Mouse (Mus musculus) embryonic facial prominence, embryonic 11.5 days (tissue): ENCODE results near the gene Armc12. TPM values are rescaled to one million over a fixed set of nuclear protein-coding genes. Genes with fewer than 3 reads are reported as not detected.
A peak's percentile ranks its signal among the peaks of the same experiment; 100 is the strongest.

ENCODE experiments used
- ATAC-seq: fragments of 200-750 bp; cut with Nextera tagmentation; replicated peaks from 2 replicates; pipeline ENCODE4 v1.8.0; 2017; ENCODE audit warnings: low read depth; ENCODE audit not compliant: insufficient number of reproducible peaks, low FRiP score, low TSS enrichment
- DNase-seq: peaks from one replicate; pipeline ENCODE4 v3.0.0-alpha.2; 2015; ENCODE audit warnings: low spot score
- H3K27ac ChIP-seq: fragments of 300-500 bp; sonication (generic); replicated peaks from 2 replicates; pipeline ENCODE4 v1.5.1; 2014; ENCODE audit warnings: mild to moderate bottlenecking, low read depth, low read length, control low read depth
- H3K27me3 ChIP-seq: fragments of 300-500 bp; sonication (generic); 2 replicates; pipeline ENCODE4 v1.6.1; 2014; ENCODE audit warnings: mild to moderate bottlenecking, low read length, moderate library complexity, mixed read lengths; ENCODE audit not compliant: control insufficient read depth, insufficient read depth
- H3K36me3 ChIP-seq: fragments of 300-500 bp; sonication (generic); replicated peaks from 2 replicates; pipeline ENCODE4 v1.6.1; 2014; ENCODE audit warnings: low read depth, mild to moderate bottlenecking, low read length, moderate library complexity, mixed read lengths; ENCODE audit not compliant: control insufficient read depth, insufficient read depth
- H3K4me1 ChIP-seq: fragments of 300-500 bp; sonication (generic); 2 replicates; pipeline ENCODE4 v1.6.1; 2014; ENCODE audit warnings: low read length, mixed read lengths; ENCODE audit not compliant: control insufficient read depth, insufficient read depth
- H3K4me2 ChIP-seq: fragments of 300-500 bp; sonication (generic); 2 replicates; pipeline ENCODE4 v1.6.1; 2014; ENCODE audit warnings: low read depth, mild to moderate bottlenecking, control low read depth, low read length, moderate library complexity
- H3K4me3 ChIP-seq: fragments of 300-500 bp; sonication (generic); 2 replicates; pipeline ENCODE4 v1.5.1; 2014; ENCODE audit warnings: low read depth, low read length, control low read depth
- H3K9ac ChIP-seq: fragments of 300-500 bp; sonication (generic); replicated peaks from 2 replicates; pipeline ENCODE4 v1.6.1; 2014; ENCODE audit warnings: mild to moderate bottlenecking, control low read depth, low read length
- H3K9me3 ChIP-seq: fragments of 300-500 bp; sonication (generic); replicated peaks from 2 replicates; pipeline ENCODE4 v1.6.1; 2016; ENCODE audit warnings: mild to moderate bottlenecking, low read length, inconsistent platforms, mixed read lengths; ENCODE audit not compliant: control insufficient read depth
- WGBS: fragments of 180-500 bp; shearing (Covaris S2); extraction: QIAGEN DNeasy Blood & Tissue Kit; methylation state at CpG from one replicate; pipeline ENCODE4 v1.1.7; 2014; 5-methylcytosine and 5-hydroxymethylcytosine counted together
- polyA plus RNA-seq: library from polyadenylated mRNA; unstranded; fragments of >200 nt; fragmentation: Nextera tagmentation; extraction: Ambion mirVana; gene quantifications from 2 replicates; pipeline ENCODE4 v1.2.1, GENCODE M21; 2014

Armc12 gene
- not detected in 2 replicates for polyA plus RNA-seq

DNA sequence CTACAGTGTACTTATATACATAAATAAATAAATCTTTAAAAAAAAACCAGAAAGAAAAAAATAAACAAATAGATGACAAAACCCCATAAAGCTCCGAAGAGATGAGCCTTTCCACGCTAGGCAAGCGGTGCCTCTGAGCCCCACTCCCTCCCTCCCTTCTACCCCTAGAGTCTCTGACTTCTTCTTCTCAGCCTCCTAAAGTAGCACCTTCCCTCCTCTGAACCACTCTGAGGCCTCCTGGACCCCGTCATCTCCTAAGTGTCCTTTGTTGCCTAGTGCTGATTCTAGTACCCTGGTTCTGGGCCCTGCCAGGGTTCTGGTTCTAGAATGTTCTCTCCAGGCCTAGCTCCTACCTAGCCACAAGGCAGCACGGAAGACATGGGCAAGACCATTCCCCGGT is at the start of gene Armc12:
TSS of gene Armc12 (plus strand) at position 301 of the 400 bp plus-strand sequence.
- 83% methylated on average over 6 of the region's 6 CpGs for WGBS
- H3K9ac ChIP-seq: no peak within 1 kb of the TSS
- H3K4me2 ChIP-seq: no peak within 1 kb of the TSS
- no peaks in the 10 kb centered on the region for H3K36me3 ChIP-seq
- ATAC-seq (no peak), DNase-seq (no peak)
- H3K4me1 ChIP-seq: peaks cover 2% of the 10 kb centered on the region; the same call in 1 of the 2 replicates
- H3K9me3 ChIP-seq: no peaks in the 10 kb centered on the region
- no peak within 1 kb of the TSS for H3K27ac ChIP-seq
- no peaks in the 10 kb centered on the region for H3K27me3 ChIP-seq
- no peak within 1 kb of the TSS for H3K4me3 ChIP-seq

DNA sequence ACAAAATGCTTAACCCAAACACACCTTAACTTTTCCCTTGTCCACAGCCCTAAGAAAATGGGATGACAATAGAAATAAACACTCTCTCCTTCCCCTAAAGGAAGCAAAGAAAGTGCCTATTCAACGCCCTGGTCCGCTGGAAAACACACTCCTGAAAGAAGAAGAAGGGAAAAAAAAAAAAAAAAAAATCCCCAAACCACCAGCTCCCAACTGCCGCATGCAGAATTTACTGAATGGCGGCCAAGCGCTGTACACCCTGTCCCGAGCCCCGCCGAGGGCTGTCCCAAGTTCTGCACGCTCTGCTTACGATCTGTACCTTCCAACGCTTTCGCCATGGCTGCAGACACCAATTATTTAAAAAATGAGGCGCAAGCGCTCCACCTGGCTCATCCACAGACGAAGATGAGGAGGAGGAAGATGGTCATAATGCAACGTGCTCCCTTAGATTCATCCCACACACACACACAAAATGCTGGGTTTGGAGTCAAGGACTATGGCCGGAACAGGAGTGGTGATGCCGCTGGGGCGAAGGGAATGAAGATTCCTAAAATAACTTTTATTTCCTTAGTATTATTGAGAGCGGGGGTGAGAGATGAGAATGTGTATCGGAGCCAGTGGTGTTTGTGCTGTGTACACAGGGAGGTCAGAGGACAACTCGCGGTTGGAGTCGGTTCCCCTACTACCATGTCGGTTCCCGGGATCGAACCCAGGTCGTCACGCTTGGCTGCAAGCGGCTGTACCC is 45.7 kb upstream of the Armc12 start:
- peak overlapping the region; percentile 80 for H3K4me3 ChIP-seq
- H3K9ac ChIP-seq: peak overlapping the region; percentile 81
- H3K9me3 ChIP-seq: no peaks in the 10 kb centered on the region
- H3K4me1 ChIP-seq: no peaks in the 10 kb centered on the region; the same call in 1 of the 2 replicates
- no peaks in the 10 kb centered on the region for H3K36me3 ChIP-seq
- no peak for ATAC-seq
- H3K4me2 ChIP-seq: peak overlapping the region; percentile 83
- whole genome bisulfite sequencing: 8% methylated on average over 30 of the region's 30 CpGs
- no peaks in the 10 kb centered on the region for H3K27me3 ChIP-seq
- DNase-seq: peak; percentile 51
- peak overlapping the region; percentile 87; the same call in 1 of the 2 replicates for H3K27ac ChIP-seq

DNA sequence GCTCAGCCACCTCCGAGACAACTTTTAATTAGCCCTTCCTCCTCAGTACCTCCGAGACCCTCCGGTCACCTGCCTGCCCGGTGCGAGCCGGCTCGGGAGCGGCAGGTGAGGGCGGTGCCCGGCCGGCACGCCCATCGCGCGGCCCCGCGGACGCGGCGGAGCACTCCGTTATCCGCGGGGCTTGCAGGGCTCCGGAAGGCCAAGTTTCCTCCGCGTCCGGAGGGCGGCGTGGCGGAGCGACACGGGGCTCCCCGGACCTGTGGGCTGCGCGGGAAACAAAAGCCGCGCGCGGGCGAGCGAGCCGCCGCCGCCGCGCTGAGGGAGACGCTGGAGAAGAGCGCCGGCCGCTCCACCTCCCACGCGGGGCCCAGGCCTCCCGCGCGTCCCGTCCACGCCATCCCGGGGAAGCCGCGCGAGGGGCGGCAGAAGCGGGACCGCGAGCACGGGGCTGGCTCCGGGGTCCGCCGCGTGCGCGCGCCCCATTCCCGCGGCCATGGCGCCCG is 45.1 kb upstream of the Armc12 start:
- Histone ChIP-seq H3K9ac (peak overlapping the region; percentile 81), H3K27ac (peak overlapping the region; percentile 87), H3K27me3 (no peaks in the 10 kb centered on the region), H3K4me2 (peak overlapping the region; percentile 83), H3K9me3 (no peaks in the 10 kb centered on the region), H3K36me3 (no peaks in the 10 kb centered on the region), H3K4me3 (peak overlapping the region; percentile 80), H3K4me1 (no peaks in the 10 kb centered on the region; the same call in 1 of the 2 replicates)
- ATAC-seq (peak; percentile 36; the same call in 1 of the 2 replicates), DNase-seq (peak; percentile 62)
- 0% methylated on average over 46 of the region's 77 CpGs for WGBS

DNA sequence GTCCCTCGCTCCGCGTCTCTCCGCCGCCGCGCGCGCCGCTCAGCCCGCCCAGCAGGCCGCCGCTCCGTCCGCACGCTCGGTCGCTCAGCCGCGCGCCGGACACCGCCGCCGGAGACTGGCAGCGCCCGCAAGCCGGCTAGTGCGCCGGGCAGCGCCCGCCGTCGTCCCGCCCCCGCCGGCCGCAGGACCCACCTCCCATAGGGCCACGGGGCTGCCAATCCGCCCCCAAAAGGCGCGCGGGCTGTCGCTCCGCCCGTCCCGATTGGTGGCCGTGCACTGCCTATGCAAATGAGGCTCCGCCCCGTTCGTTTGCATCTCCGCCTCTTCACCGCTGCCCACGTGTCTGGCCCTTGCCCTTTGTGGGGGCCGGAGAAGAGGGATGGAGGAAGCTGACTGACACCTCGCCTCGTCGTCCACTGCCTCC is 44.6 kb upstream of the Armc12 start:
- WGBS: under 1% methylated on average over 39 of the region's 58 CpGs

DNA sequence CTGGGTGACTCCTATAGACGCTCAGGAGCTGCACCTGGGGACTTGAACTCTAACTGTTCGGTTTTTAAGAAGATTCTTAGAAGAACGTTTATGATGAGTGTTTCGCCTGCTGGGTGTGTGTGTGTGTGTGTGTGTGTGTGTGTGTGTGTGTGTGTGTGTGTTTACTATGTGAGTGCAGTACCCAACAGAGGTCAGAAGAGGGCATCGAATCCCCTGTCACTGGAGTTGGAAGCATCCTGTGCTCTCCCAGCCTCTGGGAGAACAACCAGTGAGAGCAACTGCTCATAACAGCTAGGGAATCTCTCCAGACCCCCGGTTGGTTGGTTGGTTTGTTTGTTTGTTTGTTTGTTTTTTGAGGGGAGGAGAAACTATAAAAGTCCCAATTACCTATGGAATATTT is 43.9 kb upstream of the Armc12 start:
- H3K36me3 ChIP-seq: no peaks in the 10 kb centered on the region
- no peak overlapping the region for H3K4me3 ChIP-seq
- no peak for ATAC-seq
- WGBS: 75% methylated on average over 6 of the region's 6 CpGs
- no peak overlapping the region for H3K4me2 ChIP-seq
- no peak overlapping the region for H3K27ac ChIP-seq
- H3K4me1 ChIP-seq: no peaks in the 10 kb centered on the region; the same call in 1 of the 2 replicates
- H3K9ac ChIP-seq: no peak overlapping the region
- no peaks in the 10 kb centered on the region for H3K27me3 ChIP-seq
- DNase-seq: no peak
- no peaks in the 10 kb centered on the region for H3K9me3 ChIP-seq

More for the DNA sequence above, 44.6 kb upstream of the Armc12 start:
- Histone ChIP-seq H3K27ac (peak overlapping the region; percentile 87), H3K4me1 (no peaks in the 10 kb centered on the region; the same call in 1 of the 2 replicates), H3K9ac (peak overlapping the region; percentile 81), H3K27me3 (no peaks in the 10 kb centered on the region), H3K4me2 (peak overlapping the region; percentile 83), H3K36me3 (no peaks in the 10 kb centered on the region), H3K9me3 (no peaks in the 10 kb centered on the region), H3K4me3 (peak overlapping the region; percentile 80)
- ATAC-seq (peak; percentile 95), DNase-seq (peak; percentile 98)

DNA sequence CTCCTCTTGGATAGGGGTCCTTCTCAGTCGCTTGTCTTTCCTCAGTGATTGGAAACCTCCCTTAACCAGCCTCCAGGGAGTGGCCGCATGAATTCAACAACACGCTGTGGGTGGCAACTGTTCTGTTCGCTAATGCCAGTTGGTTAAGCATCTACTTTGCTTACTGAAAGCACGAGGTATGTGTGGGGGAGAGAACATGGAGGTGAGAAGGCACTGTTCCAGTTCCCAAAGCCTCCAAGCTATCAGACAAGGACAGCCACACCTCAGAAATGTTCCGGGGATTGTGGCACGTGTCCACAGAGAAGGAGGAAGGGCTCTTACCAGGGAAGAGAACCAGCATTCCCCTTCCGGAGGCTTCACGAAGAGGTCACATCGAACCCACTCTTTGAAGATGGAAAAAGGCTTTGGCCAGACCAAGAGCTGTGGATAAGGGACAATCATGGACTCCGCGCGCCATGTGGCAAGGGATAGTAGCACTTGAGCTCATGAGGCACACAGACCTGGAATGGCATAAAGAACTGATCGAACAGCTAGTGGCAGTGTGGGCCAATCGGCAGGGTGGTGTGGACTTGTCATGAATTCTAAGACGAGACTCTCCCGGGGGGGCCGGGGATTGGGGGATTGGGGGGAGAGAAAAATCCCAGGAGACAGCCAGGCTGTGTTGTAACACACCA is 42.9 kb upstream of the Armc12 start:
- no peak overlapping the region for H3K4me2 ChIP-seq
- ATAC-seq (no peak), DNase-seq (no peak)
- H3K9me3 ChIP-seq: no peaks in the 10 kb centered on the region
- no peak overlapping the region for H3K9ac ChIP-seq
- no peaks in the 10 kb centered on the region; the same call in 1 of the 2 replicates for H3K4me1 ChIP-seq
- no peak overlapping the region for H3K27ac ChIP-seq
- H3K4me3 ChIP-seq: no peak overlapping the region
- H3K27me3 ChIP-seq: no peaks in the 10 kb centered on the region
- no peaks in the 10 kb centered on the region for H3K36me3 ChIP-seq
- 94% methylated on average over 18 of the region's 18 CpGs for WGBS

DNA sequence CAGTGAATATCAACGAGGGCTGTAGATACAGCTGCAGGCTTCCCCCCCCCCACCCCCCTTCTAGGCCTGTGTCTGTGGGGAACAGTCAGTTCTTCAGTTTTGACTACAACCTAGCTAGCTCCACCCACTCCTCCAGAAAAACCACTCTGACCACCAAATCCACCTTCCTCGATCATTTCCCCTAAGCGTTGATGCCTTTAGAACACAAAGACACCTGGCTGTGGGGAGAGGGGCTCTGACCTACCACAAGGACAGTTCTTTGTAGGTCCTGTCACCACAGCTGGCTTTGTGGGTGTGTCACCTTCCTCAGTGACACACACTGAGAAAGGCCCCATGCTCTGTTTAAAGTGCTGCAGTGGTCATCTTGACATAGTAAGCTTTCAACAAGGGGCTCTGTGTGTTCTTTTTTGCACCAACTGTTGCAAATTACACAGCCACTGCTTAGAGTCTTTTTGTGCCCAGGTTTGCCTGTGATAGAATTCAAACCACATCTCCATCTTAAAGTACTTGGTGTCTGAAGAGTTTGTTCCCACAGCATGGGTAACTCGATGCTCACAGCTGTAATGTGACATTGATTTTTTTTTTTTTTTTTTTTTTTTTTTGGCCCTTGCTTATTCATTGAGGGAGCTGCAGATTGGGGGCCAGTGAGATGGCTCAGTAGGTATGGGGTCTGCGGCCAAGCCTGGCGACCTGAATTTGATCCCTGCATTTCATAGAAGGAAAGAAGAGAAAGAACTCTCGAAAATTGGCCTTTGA is 42.2 kb upstream of the Armc12 start:
- H3K4me1 ChIP-seq: no peaks in the 10 kb centered on the region; the same call in 1 of the 2 replicates
- H3K4me2 ChIP-seq: no peak overlapping the region
- no peaks in the 10 kb centered on the region for H3K27me3 ChIP-seq
- WGBS: 74% methylated on average over 7 of the region's 7 CpGs
- no peaks in the 10 kb centered on the region for H3K36me3 ChIP-seq
- no peak for ATAC-seq
- no peak overlapping the region for H3K9ac ChIP-seq
- no peak for DNase-seq
- H3K4me3 ChIP-seq: no peak overlapping the region
- H3K27ac ChIP-seq: no peak overlapping the region
- no peaks in the 10 kb centered on the region for H3K9me3 ChIP-seq
